Mouse (Mus musculus) intestine, embryonic 14.5 days (tissue): ENCODE measurements around the gene Arl6ip1. TPM values are rescaled to one million over a fixed set of nuclear protein-coding genes. Genes with fewer than 3 reads are reported as not detected.
A peak's percentile ranks its signal among the peaks of the same experiment; 100 is the strongest.

Experiments used
- ATAC-seq: fragments of 200-750 bp; cut with Nextera tagmentation; replicated peaks from 2 replicates; pipeline ENCODE4 v1.8.0; 2017; ENCODE audit warnings: low read depth, moderate number of reproducible peaks, moderate TSS enrichment, moderate library complexity; ENCODE audit not compliant: low FRiP score, low TSS enrichment
- DNase-seq: peaks from one replicate; pipeline ENCODE4 v3.0.0-alpha.2; 2018; ENCODE audit warnings: low spot score
- H3K27ac ChIP-seq: fragments of 300-500 bp; sonication (generic); 2 replicates; pipeline ENCODE4 v1.5.1; 2014; ENCODE audit warnings: low read depth, mild to moderate bottlenecking, control low read depth
- H3K27me3 ChIP-seq: fragments of 300-500 bp; sonication (generic); replicated peaks from 2 replicates; pipeline ENCODE4 v1.6.1; 2014; ENCODE audit warnings: low read length, control low read depth; ENCODE audit not compliant: control insufficient read depth, insufficient read depth
- H3K36me3 ChIP-seq: fragments of 300-500 bp; sonication (generic); 2 replicates; pipeline ENCODE4 v1.6.1; 2014; ENCODE audit warnings: low read length, control low read depth; ENCODE audit not compliant: control insufficient read depth, insufficient read depth
- H3K4me1 ChIP-seq: fragments of 300-500 bp; sonication (generic); replicated peaks from 2 replicates; pipeline ENCODE4 v1.6.1; 2014; ENCODE audit warnings: low read length, control low read depth, mixed read lengths; ENCODE audit not compliant: control insufficient read depth, insufficient read depth
- H3K4me2 ChIP-seq: fragments of 300-500 bp; sonication (generic); 2 replicates; pipeline ENCODE4 v1.6.1; 2014; ENCODE audit warnings: low read length
- H3K4me3 ChIP-seq: fragments of 300-500 bp; sonication (generic); 2 replicates; pipeline ENCODE4 v1.5.1; 2014; ENCODE audit warnings: low read depth, low read length, control low read depth, mixed read lengths
- H3K9ac ChIP-seq: fragments of 300-500 bp; sonication (generic); 2 replicates; pipeline ENCODE4 v1.6.1; 2014; ENCODE audit warnings: mild to moderate bottlenecking, low read length
- H3K9me3 ChIP-seq: fragments of 300-500 bp; sonication (generic); 2 replicates; pipeline ENCODE4 v1.6.1; 2016; ENCODE audit warnings: low read length, control low read depth; ENCODE audit not compliant: control insufficient read depth
- WGBS: fragments of 180-500 bp; shearing (Covaris S2); extraction: QIAGEN DNeasy Blood & Tissue Kit; methylation state at CpG from one replicate; pipeline ENCODE4 v1.1.7; 2014; 5-methylcytosine and 5-hydroxymethylcytosine counted together
- polyA plus RNA-seq: library from polyadenylated mRNA; unstranded; fragments of >200 nt; fragmentation: Nextera tagmentation; extraction: Ambion mirVana; gene quantifications from 2 replicates; pipeline ENCODE4 v1.2.1, GENCODE M21; 2014

Arl6ip1 gene
- polyA plus RNA-seq, 1 experiment from 2014 or later = 323 TPM

- Histone ChIP-seq H3K9me3 (no peaks in the 10 kb centered on the region), H3K4me2 (no peak overlapping the region), H3K36me3 (peaks cover 95% of the 10 kb centered on the region), H3K27ac (no peak overlapping the region), H3K4me3 (no peak overlapping the region), H3K27me3 (no peaks in the 10 kb centered on the region), H3K4me1 (no peaks in the 10 kb centered on the region), H3K9ac (no peak overlapping the region)
- DNase-seq (no peak), ATAC-seq (no peak)
- WGBS = 93% methylated on average over 7 of the region's 7 CpGs
Measured at GRCm38 (mm10) chr7:118141271-118141670, 11.8 kb upstream of the Arl6ip1 start.

DNA sequence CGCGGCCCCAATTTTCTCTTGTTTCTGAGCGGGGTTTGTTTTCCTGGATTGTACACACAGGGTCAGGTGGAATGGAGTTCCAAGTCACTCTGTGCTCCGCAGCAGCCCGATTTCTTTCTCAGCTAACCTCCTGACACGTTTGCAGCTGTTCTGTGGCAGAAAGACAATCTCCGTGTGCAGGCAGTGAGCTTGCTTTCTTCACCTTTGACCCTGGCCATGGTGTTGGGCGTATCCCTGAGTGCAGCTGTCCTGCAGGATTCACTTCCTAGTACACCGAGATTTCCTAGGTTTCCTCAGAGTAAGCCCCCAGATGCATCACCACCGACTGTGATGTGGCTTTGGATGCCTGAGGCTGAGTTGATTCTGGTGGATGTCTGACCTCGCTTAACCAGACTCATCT lies 5.7 kb upstream of the Arl6ip1 start:
- Histone ChIP-seq H3K27me3 (no peaks in the 10 kb centered on the region), H3K9me3 (no peaks in the 10 kb centered on the region), H3K4me2 (no peak overlapping the region), H3K9ac (no peak overlapping the region), H3K4me3 (no peak overlapping the region), H3K36me3 (peaks cover 56% of the 10 kb centered on the region), H3K4me1 (no peaks in the 10 kb centered on the region), H3K27ac (no peak overlapping the region)
- no peak for ATAC-seq
- 80% methylated on average over 11 of the region's 11 CpGs for whole genome bisulfite sequencing
- no peak for DNase-seq

DNA sequence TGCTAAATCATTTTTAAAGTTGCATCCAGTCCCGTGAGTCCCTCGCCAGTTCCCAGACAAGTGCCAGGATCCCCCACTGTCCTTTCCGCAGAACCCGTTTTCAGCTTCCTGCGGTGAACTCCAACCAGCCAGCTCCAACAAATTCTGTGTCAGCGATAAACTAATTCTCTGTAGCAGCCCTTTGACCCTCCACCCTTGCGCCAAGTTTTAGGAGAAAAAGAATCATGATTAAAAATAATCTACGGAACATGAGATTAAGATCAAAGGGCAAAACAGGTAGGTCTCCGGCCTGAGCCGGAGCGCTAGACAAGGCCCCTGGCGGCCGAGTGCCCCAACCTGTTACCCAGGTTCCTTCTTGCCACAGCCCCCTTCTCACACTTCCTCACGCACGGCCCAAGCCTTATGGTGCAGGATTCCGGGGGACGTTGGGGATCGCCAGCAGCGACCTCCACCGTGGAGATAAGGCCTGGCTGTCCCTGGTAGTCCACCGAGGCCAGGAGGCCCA lies 485 bp downstream of the Arl6ip1 start:
- H3K9ac ChIP-seq = peak overlapping the region; percentile 88
- 0% methylated on average over 21 of the region's 21 CpGs for WGBS

DNA sequence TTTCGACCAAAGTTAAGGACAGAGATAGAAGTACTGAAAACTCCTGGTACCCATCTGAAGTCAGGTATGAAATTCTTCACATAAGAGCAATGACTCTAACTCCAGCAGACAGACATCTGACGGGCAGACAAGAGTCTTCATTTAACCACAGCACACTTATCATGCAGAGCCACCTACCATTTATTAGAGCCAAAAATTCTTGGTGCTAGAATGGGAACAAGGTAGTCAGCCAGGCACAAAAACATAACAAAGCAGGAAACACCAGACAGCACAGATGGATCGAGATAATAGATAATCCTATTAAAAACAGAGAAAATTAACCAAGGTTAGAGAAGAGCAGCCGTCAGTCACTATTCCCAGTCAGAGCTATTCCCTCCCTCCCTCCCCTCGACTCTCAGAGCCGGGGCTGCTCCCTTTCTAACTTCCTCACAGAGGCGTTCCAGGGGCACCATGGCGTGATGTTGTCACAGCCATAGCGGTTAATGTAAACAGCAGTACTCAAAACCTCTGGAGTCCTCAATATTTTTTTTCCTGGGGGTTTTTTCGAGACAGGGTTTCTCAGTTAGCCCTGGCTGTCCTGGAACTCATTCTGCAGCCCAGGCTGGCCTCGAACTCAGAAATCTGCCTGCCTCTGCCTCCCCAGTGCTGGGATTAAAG lies 3.1 kb downstream of the Arl6ip1 start:
- Histone ChIP-seq H3K27ac (no peak overlapping the region), H3K4me2 (peak overlapping the region; percentile 75), H3K9ac (no peak overlapping the region), H3K4me1 (peaks cover 21% of the 10 kb centered on the region), H3K36me3 (peaks cover 38% of the 10 kb centered on the region), H3K4me3 (0 out of 2 replicates have a peak overlapping the region, but pooled peaks have one; percentile 1), H3K27me3 (no peaks in the 10 kb centered on the region), H3K9me3 (no peaks in the 10 kb centered on the region)
- ATAC-seq (no peak), DNase-seq (no peak)
- WGBS = 58% methylated on average over 11 of the region's 11 CpGs

More for the DNA sequence above, 485 bp downstream of the Arl6ip1 start:
- ATAC-seq = peak; percentile 80
- Histone ChIP-seq H3K4me3 (peak overlapping the region; percentile 78), H3K27me3 (no peaks in the 10 kb centered on the region), H3K4me1 (peaks cover 21% of the 10 kb centered on the region), H3K4me2 (peak overlapping the region; percentile 75), H3K9me3 (no peaks in the 10 kb centered on the region), H3K36me3 (peaks cover 26% of the 10 kb centered on the region), H3K27ac (peak overlapping the region; percentile 94)
- no peak for DNase-seq

GRCm38 (mm10) chr7:118125736-118126135 lies 3.7 kb downstream of the Arl6ip1 start:
- Histone ChIP-seq H3K4me3 (no peak overlapping the region), H3K36me3 (peaks cover 43% of the 10 kb centered on the region), H3K9ac (no peak overlapping the region), H3K4me1 (peaks cover 21% of the 10 kb centered on the region), H3K9me3 (no peaks in the 10 kb centered on the region), H3K27ac (no peak overlapping the region), H3K4me2 (no peak overlapping the region), H3K27me3 (no peaks in the 10 kb centered on the region)
- ATAC-seq (no peak), DNase-seq (no peak)

DNA sequence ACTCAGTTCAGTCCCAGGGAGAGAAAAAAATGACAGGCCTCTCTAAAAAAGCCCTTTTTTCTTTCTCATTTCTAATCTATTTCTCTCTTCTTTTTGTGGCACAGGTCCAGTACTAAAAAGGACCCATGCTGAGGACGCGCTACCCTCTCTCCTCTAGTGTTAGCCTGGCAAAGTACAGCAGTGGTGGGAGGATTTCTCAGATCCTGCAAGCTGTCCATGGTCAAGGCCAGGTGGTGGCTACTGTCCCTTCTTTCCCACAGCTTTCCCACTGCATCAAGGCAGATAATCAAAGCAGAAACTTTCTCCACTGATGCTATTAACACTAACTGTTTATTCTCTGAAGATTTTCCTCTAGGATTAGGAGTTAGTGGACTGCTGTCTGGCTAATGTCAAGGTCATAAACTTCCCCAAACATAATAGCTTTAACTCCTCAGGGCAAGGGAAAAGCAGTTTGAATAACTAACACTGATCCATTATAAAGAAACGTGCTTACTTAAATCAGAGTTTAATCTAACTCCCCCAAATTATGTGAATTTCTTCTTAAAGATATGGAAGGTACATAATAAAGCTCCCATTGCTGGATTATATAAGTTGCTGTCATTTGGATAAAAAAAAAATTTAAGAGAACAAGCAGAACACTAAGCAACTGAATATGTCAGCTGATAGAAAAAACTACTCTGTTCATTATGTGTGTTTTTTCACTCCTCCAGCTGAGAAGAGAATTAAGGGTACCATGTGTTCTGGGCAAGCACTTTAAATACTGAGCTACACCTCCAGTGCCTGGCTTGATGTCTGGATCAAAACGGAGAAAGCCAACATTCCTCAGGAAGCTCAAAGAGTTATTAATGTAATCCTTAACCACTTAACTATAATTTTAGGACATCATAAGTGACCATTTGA lies 5.7 kb downstream of the Arl6ip1 start:
- Histone ChIP-seq H3K4me1 (peaks cover 21% of the 10 kb centered on the region), H3K27me3 (no peaks in the 10 kb centered on the region), H3K9me3 (no peaks in the 10 kb centered on the region), H3K36me3 (peaks cover 63% of the 10 kb centered on the region), H3K9ac (no peak overlapping the region), H3K4me3 (no peak overlapping the region), H3K27ac (no peak overlapping the region), H3K4me2 (no peak overlapping the region)
- ATAC-seq (no peak), DNase-seq (no peak)
- 50% methylated on average over 4 of the region's 4 CpGs for WGBS

- DNase-seq = peak; percentile 41
- Histone ChIP-seq H3K27me3 (no peaks in the 10 kb centered on the region), H3K4me3 (no peak overlapping the region), H3K9me3 (no peaks in the 10 kb centered on the region), H3K4me1 (peaks cover 12% of the 10 kb centered on the region), H3K9ac (no peak overlapping the region), H3K27ac (no peak overlapping the region), H3K4me2 (no peak overlapping the region), H3K36me3 (peaks cover 74% of the 10 kb centered on the region)
- WGBS = 98% methylated on average over 7 of the region's 7 CpGs
- no peak for ATAC-seq
Measured at GRCm38 (mm10) chr7:118122235-118122634, 7.2 kb downstream of the Arl6ip1 start.

DNA sequence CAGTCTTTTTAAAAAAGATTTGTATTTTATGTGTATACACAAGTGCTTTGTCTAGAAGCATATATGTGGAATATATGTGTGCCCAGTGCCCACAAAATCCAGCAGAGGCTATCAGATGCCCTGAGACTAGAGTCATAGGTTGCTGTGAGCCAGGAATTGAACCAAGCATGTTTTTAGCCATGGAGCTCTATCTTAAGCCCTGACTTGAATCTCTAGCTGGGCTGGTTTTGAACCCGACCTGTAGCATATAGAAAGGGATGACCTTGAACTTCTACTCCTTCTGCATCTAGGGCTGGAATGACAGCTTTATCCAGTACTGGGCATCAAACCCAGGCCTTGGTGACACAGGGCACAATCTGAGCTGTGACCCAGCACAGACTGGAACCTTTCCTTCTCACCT lies 8.8 kb downstream of the Arl6ip1 start:
- Histone ChIP-seq H3K9me3 (no peaks in the 10 kb centered on the region), H3K4me2 (no peak overlapping the region), H3K4me3 (no peak overlapping the region), H3K27ac (no peak overlapping the region), H3K9ac (no peak overlapping the region), H3K27me3 (no peaks in the 10 kb centered on the region), H3K4me1 (peaks cover 3% of the 10 kb centered on the region; the same call in 1 of the 2 replicates), H3K36me3 (peaks cover 59% of the 10 kb centered on the region)
- DNase-seq (peak; percentile 12), ATAC-seq (no peak)
- WGBS = 85% methylated on average over 1 of the region's 1 CpGs
